Mouse (Mus musculus) liver, embryonic 14.5 days (tissue): ENCODE results near the gene Slc35f3. TPM values are rescaled to one million over a fixed set of nuclear protein-coding genes. Genes with fewer than 3 reads are reported as not detected.

Source experiments
- ATAC-seq: fragments of 200-750 bp; cut with Nextera tagmentation; 2 replicates; pipeline ENCODE4 v1.8.0; 2017; ENCODE audit warnings: moderate number of reproducible peaks, mild to moderate bottlenecking, moderate library complexity; ENCODE audit not compliant: insufficient read depth
- DNase-seq, 3 experiments: peaks; one replicate each; pipeline ENCODE4 v3.0.0-alpha.2; 2012 to 2013; ENCODE audit warnings: low read depth in 3 of 3, low spot score in 3 of 3
- H3K27ac ChIP-seq: fragments of 300-500 bp; sonication (generic); 2 replicates; pipeline ENCODE4 v1.5.1; 2014; ENCODE audit warnings: moderate library complexity, mild to moderate bottlenecking, control low read depth, inconsistent platforms
- H3K27me3 ChIP-seq: fragments of 300-500 bp; sonication (generic); 2 replicates; pipeline ENCODE4 v1.6.1; 2014; ENCODE audit warnings: mild to moderate bottlenecking, low read length, moderate library complexity; ENCODE audit not compliant: control insufficient read depth, insufficient read depth
- H3K36me3 ChIP-seq: fragments of 300-500 bp; sonication (generic); replicated peaks from 2 replicates; pipeline ENCODE4 v1.6.1; 2014; ENCODE audit warnings: low read depth; ENCODE audit not compliant: control insufficient read depth, insufficient read depth
- H3K4me1 ChIP-seq, 2 experiments: fragments of 200-500 bp in 1 of 2; fragments of 300-500 bp in 1 of 2; sonication (generic) in 1 of 2; replicated peaks; 2 replicates each; pipeline ENCODE4 v1.6.1; 2012 to 2014; ENCODE audit warnings: antibody characterized with exemption in 1 of 2, inconsistent platforms in 1 of 2, low read length in 1 of 2; ENCODE audit not compliant: control insufficient read depth in 2 of 2, insufficient read depth in 2 of 2
- H3K4me2 ChIP-seq: fragments of 300-500 bp; sonication (generic); 2 replicates; pipeline ENCODE4 v1.6.1; 2014; ENCODE audit warnings: low read depth, mild to moderate bottlenecking, control low read depth, moderate library complexity
- H3K4me3 ChIP-seq, 2 experiments: fragments of 200-500 bp in 1 of 2; fragments of 300-500 bp in 1 of 2; sonication (generic) in 1 of 2; 2 replicates each; pipeline ENCODE4 v1.5.1; 2012 to 2014; ENCODE audit warnings: low read depth in 2 of 2, low read length in 2 of 2, mild to moderate bottlenecking in 2 of 2, control low read depth in 1 of 2, inconsistent platforms in 1 of 2, moderate library complexity in 1 of 2; ENCODE audit not compliant: insufficient read depth in 1 of 2
- H3K9ac ChIP-seq: fragments of 300-500 bp; sonication (generic); replicated peaks from 2 replicates; pipeline ENCODE4 v1.6.1; 2014; ENCODE audit warnings: mild to moderate bottlenecking, control low read depth, moderate library complexity
- H3K9me3 ChIP-seq: fragments of 300-500 bp; sonication (generic); 2 replicates; pipeline ENCODE4 v1.6.1; 2016; ENCODE audit warnings: low read length, mixed read lengths; ENCODE audit not compliant: control insufficient read depth
- CTCF ChIP-seq: IDR thresholded peaks from 2 replicates; pipeline ENCODE4 v1.5.1; 2016; ENCODE audit warnings: antibody characterized with exemption, low read depth, control low read depth
- EP300 ChIP-seq: IDR thresholded peaks from 2 replicates; pipeline ENCODE4 v1.6.1; 2016; ENCODE audit warnings: antibody characterized with exemption, low read depth
- WGBS: fragments of 180-500 bp; shearing (Covaris S2); extraction: QIAGEN DNeasy Blood & Tissue Kit; methylation state at CpG from one replicate; pipeline ENCODE4 v1.1.7; 2014; ENCODE audit not compliant: insufficient replicate concordance; 5-methylcytosine and 5-hydroxymethylcytosine counted together
- polyA plus RNA-seq, 2 experiments: library from polyadenylated mRNA; depleted of rRNA in 1 of 2; stranded (reverse) in 1 of 2; unstranded in 1 of 2; fragments of >200 nt; fragmentation: Nextera tagmentation in 1 of 2; extraction: Ambion mirVana in 1 of 2; gene quantifications; 2 replicates each; pipeline versions ENCODE4 v1.2.1 to v1.2.3; 2012 to 2014

Slc35f3 gene
- polyA plus RNA-seq, 2 experiments = not detected

DNA sequence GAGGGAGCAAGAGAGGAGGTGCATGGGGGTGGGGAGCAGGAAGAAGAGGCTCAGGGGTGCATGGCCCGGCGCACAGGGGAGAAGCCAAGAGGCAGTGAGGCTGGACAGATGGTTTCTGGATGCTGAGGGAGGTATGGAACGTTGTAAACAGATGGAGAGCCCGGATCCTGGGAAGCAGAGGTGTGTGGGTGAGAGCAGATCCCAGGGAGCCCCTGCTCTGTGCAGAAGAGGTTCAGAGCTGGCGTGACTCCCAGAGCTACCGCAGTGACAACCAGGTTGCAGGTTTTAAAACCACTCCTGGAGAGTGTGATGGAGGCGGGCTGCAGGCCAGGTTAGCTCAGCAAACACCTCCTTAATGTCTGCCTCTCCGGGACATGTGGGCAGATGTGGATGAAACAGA lies 28.4 kb downstream of the Slc35f3 start:
- Histone ChIP-seq H3K4me1 (no peaks in the 10 kb centered on the region), H3K9me3 (no peaks in the 10 kb centered on the region), H3K27me3 (no peaks in the 10 kb centered on the region), H3K4me3 (no peak overlapping the region), H3K9ac (no peak overlapping the region), H3K4me2 (no peak overlapping the region), H3K27ac (no peak overlapping the region), H3K36me3 (no peaks in the 10 kb centered on the region)
- 67% methylated on average over 8 of the region's 8 CpGs for WGBS
- TF ChIP-seq EP300 (no peak), CTCF (no peak)
- no peak for DNase-seq
- ATAC-seq = no peak

DNA sequence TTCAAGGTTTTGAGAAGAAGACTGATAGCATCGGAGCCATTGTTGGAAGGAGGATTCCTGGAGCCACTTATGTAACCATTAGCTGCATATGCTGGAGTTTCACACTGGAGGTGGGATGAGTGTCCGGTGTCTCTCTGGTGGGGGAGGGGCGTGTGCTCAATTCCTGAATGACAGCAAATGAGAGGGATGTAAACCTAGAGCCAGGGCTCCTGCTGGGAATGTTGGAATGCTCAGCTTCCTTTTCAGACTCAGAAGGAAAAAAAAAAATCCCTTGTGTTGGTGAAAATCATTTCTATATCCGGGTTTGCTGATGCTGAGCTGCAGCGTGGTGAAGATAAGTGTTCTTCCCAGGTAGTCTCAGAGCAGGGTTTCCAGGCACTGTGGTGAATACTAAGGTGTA lies 29.4 kb downstream of the Slc35f3 start:
- Histone ChIP-seq H3K4me1 (no peaks in the 10 kb centered on the region), H3K9me3 (no peaks in the 10 kb centered on the region), H3K27ac (no peak overlapping the region), H3K4me2 (no peak overlapping the region), H3K4me3 (no peak overlapping the region), H3K27me3 (no peaks in the 10 kb centered on the region), H3K9ac (no peak overlapping the region), H3K36me3 (no peaks in the 10 kb centered on the region)
- TF ChIP-seq CTCF (no peak), EP300 (no peak)
- 55% methylated on average over 5 of the region's 5 CpGs for WGBS
- DNase-seq (no peak), ATAC-seq (no peak)

GRCm38 (mm10) chr8:126338864-126339263 lies 40.5 kb downstream of the Slc35f3 start:
- H3K9ac ChIP-seq = no peak overlapping the region
- no peaks in the 10 kb centered on the region for H3K9me3 ChIP-seq
- H3K27me3 ChIP-seq = no peaks in the 10 kb centered on the region
- no peak overlapping the region for H3K27ac ChIP-seq
- no peaks in the 10 kb centered on the region for H3K36me3 ChIP-seq
- TF ChIP-seq EP300 (no peak), CTCF (no peak)
- ATAC-seq (no peak), DNase-seq (no peak)
- H3K4me2 ChIP-seq = no peak overlapping the region
- 83% methylated on average over 2 of the region's 3 CpGs for WGBS
- no peaks in the 10 kb centered on the region for H3K4me1 ChIP-seq
- H3K4me3 ChIP-seq = no peak overlapping the region

GRCm38 (mm10) chr8:126339357-126339756 lies 41.0 kb downstream of the Slc35f3 start:
- no peaks in the 10 kb centered on the region for H3K9me3 ChIP-seq
- no peaks in the 10 kb centered on the region for H3K36me3 ChIP-seq
- no peaks in the 10 kb centered on the region for H3K4me1 ChIP-seq
- TF ChIP-seq EP300 (no peak), CTCF (no peak)
- ATAC-seq (no peak), DNase-seq (no peak)
- no peaks in the 10 kb centered on the region for H3K27me3 ChIP-seq
- H3K4me2 ChIP-seq = no peak overlapping the region
- 51% methylated on average over 3 of the region's 3 CpGs for WGBS
- H3K27ac ChIP-seq = no peak overlapping the region
- no peak overlapping the region for H3K4me3 ChIP-seq
- no peak overlapping the region for H3K9ac ChIP-seq

- 24% methylated on average over 1 of the region's 1 CpGs for WGBS
- H3K36me3 ChIP-seq = no peaks in the 10 kb centered on the region
- no peaks in the 10 kb centered on the region for H3K4me1 ChIP-seq
- no peak for DNase-seq
- no peak for TF ChIP-seq CTCF
- TF ChIP-seq EP300 = no peak
- no peaks in the 10 kb centered on the region for H3K27me3 ChIP-seq
- H3K4me3 ChIP-seq = no peak overlapping the region
- no peak for ATAC-seq
- no peak overlapping the region for H3K27ac ChIP-seq
- no peak overlapping the region for H3K9ac ChIP-seq
- H3K4me2 ChIP-seq = no peak overlapping the region
- H3K9me3 ChIP-seq = no peaks in the 10 kb centered on the region
Measured at GRCm38 (mm10) chr8:126341200-126341599, 42.8 kb downstream of the Slc35f3 start.
